ENCODE assay signal across 21 mouse cellular contexts in genomic region chr11:61650470-61651265, GRCm38 (mm10). TPM values are rescaled to one million over a fixed set of nuclear protein-coding genes. Genes with fewer than 3 reads are reported as not detected.
DNase-seq lines count a peak whose midpoint lies in the region; ATAC-seq and TF ChIP-seq lines count a peak whose summit lies in the region.
"Had no signal": no experiment of that assay in that cellular context is flagged by ENCODE, and none has a peak within 500 bp of the region (broad histone marks: within the 10 kb centered on the region; RNA-seq: fewer than 3 reads in every experiment).

No protein-coding gene starts in this region.

- H3K9ac ChIP-seq in CH12.LX (ENCODE audit: insufficient read depth, low read depth): peak overlapping the region; percentile 15
- no peak overlapping the region for H3K9ac ChIP-seq in midbrain, postnatal 0 days (replicated peaks; ENCODE audit: low read length, poor library complexity, severe bottlenecking)
- H3K9ac ChIP-seq: embryonic facial prominence, embryonic 12.5 days; forebrain, embryonic 13.5 days; forebrain, embryonic 15.5 days; forebrain, postnatal 0 days had no signal

- H3K27ac ChIP-seq in CH12.LX (ENCODE audit: insufficient read depth, low read depth): peak overlapping the region; percentile 84
- H3K27ac ChIP-seq in midbrain, postnatal 0 days (ENCODE audit: low read depth, low read length): no peak overlapping the region
- H3K27ac ChIP-seq: embryonic facial prominence, embryonic 10.5 days; embryonic facial prominence, embryonic 12.5 days; forebrain, embryonic 13.5 days; forebrain, embryonic 15.5 days had no signal

- in situ Hi-C loops in CH12.LX (cut with MboI; ENCODE audit: low pct_ligation_motif_present, low pct_unique_long_range_greater_than_20kb, low sequenced_read_pairs): no loop called here

- dilution Hi-C loops in CH12.LX (cut with MboI; ENCODE audit: extremely low pct_ligation_motif_present, extremely low pct_unique_long_range_greater_than_20kb, low sequenced_read_pairs): no loop called here

- peak overlapping the region in 2 of 3 experiments; percentile 0 to 39 for H3K4me3 ChIP-seq in CH12.LX (replicated peaks in 1 of 3; ENCODE audit: low read depth in 2 of 3, low read length in 2 of 3, poor library complexity in 1 of 3)
- H3K4me3 ChIP-seq in midbrain, postnatal 0 days (ENCODE audit: low read depth, low read length): no peak overlapping the region
- H3K4me3 ChIP-seq: embryonic facial prominence, embryonic 10.5 days; embryonic facial prominence, embryonic 12.5 days; forebrain, embryonic 13.5 days; forebrain, embryonic 15.5 days had no signal

- no peaks in the 10 kb centered on the region for H3K27me3 ChIP-seq in CH12.LX (replicated peaks)
- H3K27me3 ChIP-seq in splenic B cell, adult 2 months (ENCODE audit: control insufficient read depth, insufficient read depth, low read length, poor library complexity, severe bottlenecking): no peaks in the 10 kb centered on the region
- no peaks in the 10 kb centered on the region; the same call in 1 of the 2 replicates for H3K27me3 ChIP-seq in midbrain, postnatal 0 days (ENCODE audit: insufficient read depth, low read length)
- H3K27me3 ChIP-seq: forebrain, embryonic 15.5 days had no signal

- TF ChIP-seq POLR2A in CH12.LX (IDR thresholded peaks at IDR 0.05; ENCODE audit: low read depth, low read length): no peak; the same call in none of the 2 replicates

- H3K36me3 ChIP-seq in CH12.LX (replicated peaks in 1 of 2; ENCODE audit: control insufficient read depth in 1 of 2, insufficient read depth in 1 of 2, low read length in 1 of 2): peaks cover 16 to 19% of the 10 kb centered on the region in 2 experiments
- peaks cover 2% of the 10 kb centered on the region for H3K36me3 ChIP-seq in splenic B cell, adult 2 months (ENCODE audit: control insufficient read depth, insufficient read depth, low read length, poor library complexity, severe bottlenecking)
- H3K36me3 ChIP-seq in midbrain, postnatal 0 days (ENCODE audit: insufficient read depth, low read length): no peaks in the 10 kb centered on the region
- H3K36me3 ChIP-seq: embryonic facial prominence, embryonic 10.5 days; embryonic facial prominence, embryonic 12.5 days; forebrain, embryonic 15.5 days had no signal

- WGBS in midbrain, postnatal 0 days: 87% methylated on average over 9 of the region's 9 CpGs

- H3K79me2 ChIP-seq in CH12.LX (replicated peaks; ENCODE audit: control insufficient read depth, extremely low read depth, insufficient read depth, poor library complexity, severe bottlenecking): peaks cover 36% of the 10 kb centered on the region

- TF ChIP-seq RAD21 in CH12.LX (IDR thresholded peaks at IDR 0.05; ENCODE audit: low read depth, low read length): no peak

- peaks cover 41 to 67% of the 10 kb centered on the region in 2 experiments for H3K4me1 ChIP-seq in CH12.LX (ENCODE audit: control insufficient read depth in 1 of 2, insufficient read depth in 2 of 2)
- H3K4me1 ChIP-seq in midbrain, postnatal 0 days (ENCODE audit: insufficient read depth, low read length): no peaks in the 10 kb centered on the region
- H3K4me1 ChIP-seq: embryonic facial prominence, embryonic 12.5 days; forebrain, embryonic 13.5 days; forebrain, embryonic 15.5 days had no signal

- peak; percentile 57 for DNase-seq in CD4-positive, CD25-positive, alpha-beta regulatory T cell, adult 2 months (ENCODE audit: low read depth, low spot score)
- DNase-seq in A20 (ENCODE audit: low read depth, low spot score): peak; percentile 64
- DNase-seq in CH12.LX (ENCODE audit: extremely low read depth): peak; percentile 57
- DNase-seq in splenic B cell, adult 2 months (ENCODE audit: low read depth, low spot score): peak; percentile 47
- no peak for DNase-seq in midbrain, postnatal 0 days (ENCODE audit: low spot score)
- DNase-seq in cerebellum, adult 8-10 months: no peak
- DNase-seq: adrenal gland, adult 2 months; adrenal gland, postnatal 10 days; adrenal gland, postnatal 25 days; cerebellum, adult 11 months; cerebellum, adult 18-20 months; cerebellum, adult 9-10 months; cerebellum, postnatal 10 days; cerebellum, postnatal 25 days; forebrain, postnatal 0 days had no signal

- no peak for ATAC-seq in CD4-positive, CD25-positive, alpha-beta regulatory T cell, adult 4 months
- no peak for ATAC-seq in midbrain, postnatal 0 days (ENCODE audit: low FRiP score)
- ATAC-seq: forebrain, embryonic 13.5 days; forebrain, embryonic 15.5 days; forebrain, postnatal 0 days had no signal

- no peak for TF ChIP-seq CTCF in CH12.LX (conservative IDR thresholded peaks at IDR 0.05 in 1 of 2, IDR thresholded peaks at IDR 0.05 in 1 of 2; ENCODE audit: low read depth in 2 of 2, low read length in 2 of 2)
- TF ChIP-seq CTCF in midbrain, postnatal 0 days (IDR thresholded peaks at IDR 0.05): no peak

- TF ChIP-seq EP300 in CH12.LX (IDR thresholded peaks at IDR 0.05; ENCODE audit: low read length): peak; percentile 82

- H3K4me2 ChIP-seq in CH12.LX (ENCODE audit: insufficient read depth, low read depth, poor library complexity, severe bottlenecking): peak overlapping the region; percentile 53
- H3K4me2 ChIP-seq in midbrain, postnatal 0 days (ENCODE audit: low read depth, low read length, poor library complexity, severe bottlenecking): no peak overlapping the region
- H3K4me2 ChIP-seq: embryonic facial prominence, embryonic 12.5 days; forebrain, embryonic 13.5 days; forebrain, embryonic 15.5 days had no signal

- no peaks in the 10 kb centered on the region for H3K9me3 ChIP-seq in CH12.LX (replicated peaks; ENCODE audit: low read length)
- no peaks in the 10 kb centered on the region for H3K9me3 ChIP-seq in midbrain, postnatal 0 days (ENCODE audit: low read length)
- H3K9me3 ChIP-seq: embryonic facial prominence, embryonic 10.5 days; embryonic facial prominence, embryonic 12.5 days; forebrain, embryonic 13.5 days; forebrain, embryonic 15.5 days had no signal

TF ChIP-seq in CH12.LX, 34 proteins besides CTCF, POLR2A, EP300 and RAD21 (continues in another document):
- TF ChIP-seq ZMIZ1 (IDR thresholded peaks at IDR 0.05; ENCODE audit: low read depth, low read length): 0 out of 2 replicates have a peak, but pooled peaks have one; percentile 6
- peak; percentile 38; the same call in 1 of the 2 replicates for TF ChIP-seq HCFC1 (IDR thresholded peaks at IDR 0.05; ENCODE audit: low read depth, low read length)
- 0 out of 2 replicates have a peak, but pooled peaks have one; percentile 5 for TF ChIP-seq CHD1 (IDR thresholded peaks at IDR 0.05; ENCODE audit: low read depth, low read length)
- peak; percentile 65; the same call in 1 of the 2 replicates for TF ChIP-seq SIN3A (IDR thresholded peaks at IDR 0.05; ENCODE audit: low read length)
- no peak for TF ChIP-seq UBTF (IDR thresholded peaks at IDR 0.05; ENCODE audit: low read depth, low read length)
- no peak for TF ChIP-seq MXI1 (IDR thresholded peaks at IDR 0.05; ENCODE audit: low read depth, low read length)
- TF ChIP-seq MAFK (IDR thresholded peaks at IDR 0.05; ENCODE audit: insufficient replicate concordance, low read length): no peak
- no peak for TF ChIP-seq MYC (IDR thresholded peaks at IDR 0.05; ENCODE audit: low read depth, low read length)
- no peak for TF ChIP-seq PAX5 (IDR thresholded peaks at IDR 0.05; ENCODE audit: low read length)
- TF ChIP-seq BHLHE40 (IDR thresholded peaks at IDR 0.05; ENCODE audit: low read depth, low read length): peak; percentile 64
- 0 out of 2 replicates have a peak, but pooled peaks have one; percentile 58 for TF ChIP-seq TBP (conservative IDR thresholded peaks at IDR 0.05; ENCODE audit: low read depth, low read length)
- TF ChIP-seq NELFE (IDR thresholded peaks at IDR 0.05; ENCODE audit: low read depth, low read length): no peak
- TF ChIP-seq MEF2A (IDR thresholded peaks at IDR 0.05; ENCODE audit: borderline replicate concordance, low read depth, low read length): peak; percentile 76; the same call in 1 of the 2 replicates
- TF ChIP-seq ZNF384 (IDR thresholded peaks at IDR 0.05; ENCODE audit: low read depth, low read length): 0 out of 2 replicates have a peak, but pooled peaks have one; percentile 12
- peak; percentile 38; the same call in 1 of the 2 replicates for TF ChIP-seq JUND (conservative IDR thresholded peaks at IDR 0.05; ENCODE audit: low read depth, low read length)
- peak; percentile 80 for TF ChIP-seq ELF1 (IDR thresholded peaks at IDR 0.05; ENCODE audit: low read depth, low read length)
- TF ChIP-seq USF2 (conservative IDR thresholded peaks at IDR 0.05; ENCODE audit: low read depth, low read length): no peak
- peak; percentile 98 for TF ChIP-seq MAZ (IDR thresholded peaks at IDR 0.05; ENCODE audit: low read depth, low read length)
- no peak for TF ChIP-seq NRF1 (IDR thresholded peaks at IDR 0.05; ENCODE audit: low read depth, low read length)
- no peak for TF ChIP-seq JUN (IDR thresholded peaks at IDR 0.05; ENCODE audit: insufficient read depth, low read depth, low read length)
- peak; percentile 89 for TF ChIP-seq IRF4 (IDR thresholded peaks at IDR 0.05; ENCODE audit: low read depth, low read length)
- TF ChIP-seq TCF12 (IDR thresholded peaks at IDR 0.05; ENCODE audit: low read depth, low read length): peak; percentile 67
- peak; percentile 59 for TF ChIP-seq ETS1 (conservative IDR thresholded peaks at IDR 0.05; ENCODE audit: low read depth, low read length)
- TF ChIP-seq ZKSCAN1 (IDR thresholded peaks at IDR 0.05; ENCODE audit: borderline replicate concordance, low read depth, low read length): no peak
- TF ChIP-seq GABPA (IDR thresholded peaks at IDR 0.05; ENCODE audit: insufficient replicate concordance, low read depth, low read length): no peak
- TF ChIP-seq RCOR1 (conservative IDR thresholded peaks at IDR 0.05; ENCODE audit: low read depth, low read length): 0 out of 2 replicates have a peak, but pooled peaks have one; percentile 22

RNA-seq across cellular contexts. Expression of gene Grap, which starts 2.4 kb away (rescaled TPM):
- 100 to 1,000 TPM; 220 to 344 TPM for polyA plus RNA-seq in CD4-positive, CD25-positive, alpha-beta regulatory T cell, adult 4 months (2017; shearing (Covaris generic))
- 379 and 412 TPM in 2 replicates for total RNA-seq in CH12.LX (2012; rRNA removed)
- total RNA-seq in CH12.LX (2014; rRNA removed): 264 and 274 TPM in 2 replicates
- polyA plus RNA-seq in CH12.LX (2012; ENCODE audit: insufficient read length, low read depth): 280 and 294 TPM in 2 replicates
- total RNA-seq in midbrain, postnatal 0 days (2014; rRNA removed): 5.1 and 6.6 TPM in 2 replicates
- polyA plus RNA-seq in midbrain, postnatal 0 days (2015; fragmentation: Nextera tagmentation; extraction: Ambion mirVana): 5.8 and 5.9 TPM in 2 replicates

RNA-seq across cellular contexts. Expression of gene Fam83g, which starts 33.2 kb away (rescaled TPM):
- under 1 TPM; 0.08 to 0.41 TPM for polyA plus RNA-seq in CD4-positive, CD25-positive, alpha-beta regulatory T cell, adult 4 months (2017; shearing (Covaris generic))
- total RNA-seq in CH12.LX (2012; rRNA removed) (50.4 and 63.7 TPM in 2 replicates), CH12.LX (2014; rRNA removed) (17.2 and 19.2 TPM in 2 replicates)
- 17.8 and 19.1 TPM in 2 replicates for polyA plus RNA-seq in CH12.LX (2012; ENCODE audit: insufficient read length, low read depth)
- total RNA-seq in midbrain, postnatal 0 days (2014; rRNA removed): 0.60 TPM in 1 of 2 replicates, not detected in the other
- 0.06 and 0.16 TPM in 2 replicates for polyA plus RNA-seq in midbrain, postnatal 0 days (2015; fragmentation: Nextera tagmentation; extraction: Ambion mirVana)
- polyA plus RNA-seq: C2C12 had no signal

Comparison
In these comparisons a context has a peak if more than half of its experiments do, and no peak if none do; other contexts are left out.
1. DNase-seq: peak in CD4-positive, CD25-positive, alpha-beta regulatory T cell, adult 2 months (single experiment), A20 (single experiment), CH12.LX (single experiment) and splenic B cell, adult 2 months (single experiment); none in midbrain, postnatal 0 days (single experiment) and cerebellum, adult 8-10 months (single experiment).
2. RNA of gene Grap, which starts 2.4 kb away (polyA plus RNA-seq): 220 to 344 TPM in CD4-positive, CD25-positive, alpha-beta regulatory T cell, adult 4 months and 280 to 294 TPM in CH12.LX; 5.8 to 5.9 TPM in midbrain, postnatal 0 days; every median in the first group is over 10 times any median in the second.
3. RNA of gene Fam83g, which starts 33.2 kb away (polyA plus RNA-seq): 17.8 to 19.1 TPM in CH12.LX; 0.08 to 0.41 TPM in CD4-positive, CD25-positive, alpha-beta regulatory T cell, adult 4 months and 0.06 to 0.16 TPM in midbrain, postnatal 0 days; every median in the first group is over 10 times any median in the second.